Mouse (Mus musculus): ENCODE results near the gene Tmed6.

DNA sequence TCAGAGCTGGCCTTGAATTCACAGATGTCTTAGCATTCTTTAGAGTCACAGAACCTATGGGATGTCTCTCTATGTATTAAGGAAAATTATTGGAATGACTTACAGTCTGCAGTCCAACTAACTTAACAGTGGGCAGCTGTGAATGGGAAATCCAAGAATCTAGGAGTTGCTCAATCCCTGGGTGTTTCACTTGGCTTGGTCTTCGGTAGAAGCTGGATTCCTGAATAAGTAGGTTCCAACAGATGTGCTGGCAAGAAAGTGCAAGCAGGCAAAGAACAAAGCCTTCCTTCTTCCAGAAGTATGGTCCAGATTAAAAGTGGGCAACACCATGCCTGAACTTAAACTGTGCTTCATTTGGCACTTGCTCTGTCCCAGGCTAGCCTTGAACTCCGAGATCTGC lies 35.2 kb upstream of the Tmed6 start:
- TF ChIP-seq CTCF (conservative IDR thresholded peaks at IDR 0.05; ENCODE audit: low read length) (no peak), NANOG (IDR thresholded peaks at IDR 0.05; ENCODE audit: borderline replicate concordance, low read length) (no peak), POU5F1 (IDR thresholded peaks at IDR 0.05; ENCODE audit: borderline replicate concordance, low read length) (no peak)

Measured in E14TG2a.4 (cell line).